Mouse (Mus musculus) small intestine, adult 2 months (tissue): Measurements from ENCODE around the gene Wdr66.

ENCODE experiments used
- CTCF ChIP-seq: fragments of 200-500 bp; IDR thresholded peaks from 2 replicates; pipeline ENCODE4 v1.5.1; 2012; ENCODE audit warnings: low read depth, mild to moderate bottlenecking, control low read depth, inconsistent platforms, low read length, moderate library complexity, mixed read lengths; ENCODE audit not compliant: insufficient replicate concordance, insufficient read length; ENCODE audit errors: extremely low read depth
- POLR2A ChIP-seq: fragments of 200-500 bp; IDR thresholded peaks from 2 replicates; pipeline ENCODE4 v1.6.1; 2012; ENCODE audit warnings: low read depth, mild to moderate bottlenecking, control low read depth, inconsistent platforms, low read length, moderate library complexity

GRCm38 (mm10) chr5:123276636-123277341 lies 24.9 kb downstream of the Wdr66 start:
- TF ChIP-seq CTCF (no peak), POLR2A (no peak)
